Mouse (Mus musculus): ENCODE measurements around the gene Fam126a.

Gene Fam126a

DNA sequence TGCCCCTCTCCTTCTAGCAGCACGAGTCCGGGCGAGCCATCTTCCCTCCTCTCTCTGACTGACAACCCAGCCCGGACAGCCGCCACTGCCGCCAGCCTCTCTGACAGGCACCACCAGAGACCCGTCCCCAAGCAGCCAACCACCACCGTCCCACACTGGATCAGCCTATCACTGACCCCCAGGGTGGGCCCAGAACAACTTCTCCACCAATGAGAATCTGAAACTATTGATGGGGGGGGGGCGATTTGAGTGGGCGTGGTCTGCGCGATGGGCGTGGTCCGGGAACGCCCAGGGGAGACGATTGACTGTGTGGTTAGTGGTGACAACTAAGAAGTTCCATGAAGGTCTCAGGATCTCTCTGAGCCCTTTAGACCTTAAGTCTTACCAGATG lies at the start of gene Fam126a:
Gene Fam126a (minus strand): TSS at position 112 of the 391 bp plus-strand sequence.
- DNase-seq (ENCODE audit: low spot score), result peak; percentile 86

DNA sequence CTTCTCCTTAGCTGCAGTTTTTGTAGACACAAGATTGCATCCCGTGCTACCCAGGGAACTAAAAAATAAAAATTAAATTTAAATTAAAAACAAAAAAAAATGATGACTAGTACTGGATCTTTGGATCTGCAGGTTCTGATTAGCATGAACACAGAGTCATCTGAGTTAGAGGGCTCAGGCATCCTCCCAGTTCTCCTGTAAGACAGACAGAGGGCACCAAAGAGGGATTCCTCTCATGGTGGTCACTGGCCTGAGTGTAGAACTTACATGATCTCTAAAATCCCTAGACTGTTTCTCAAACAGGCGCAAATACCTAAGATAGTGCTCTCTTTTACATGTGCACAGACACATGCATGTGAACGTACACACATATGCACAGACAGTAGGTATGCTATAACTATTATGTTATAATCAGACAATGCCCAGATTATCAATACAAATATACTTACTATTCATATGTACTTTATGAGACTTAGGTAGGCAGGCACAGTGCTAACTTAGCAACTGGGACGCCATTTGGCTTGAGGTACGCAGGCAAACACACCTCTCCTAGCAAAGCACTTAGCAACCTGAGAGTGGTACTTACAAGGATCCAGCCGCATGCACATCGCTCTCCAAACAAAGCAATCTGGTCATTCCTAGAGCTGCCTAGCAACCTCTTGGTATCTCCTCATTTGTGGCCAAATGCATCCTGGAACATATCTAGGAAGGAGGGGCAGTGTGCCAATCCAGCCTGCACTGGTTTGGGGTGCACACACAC lies 48.1 kb upstream of the Fam126a start:
- DNase-seq (ENCODE audit: low spot score), result peak; percentile 20

DNA sequence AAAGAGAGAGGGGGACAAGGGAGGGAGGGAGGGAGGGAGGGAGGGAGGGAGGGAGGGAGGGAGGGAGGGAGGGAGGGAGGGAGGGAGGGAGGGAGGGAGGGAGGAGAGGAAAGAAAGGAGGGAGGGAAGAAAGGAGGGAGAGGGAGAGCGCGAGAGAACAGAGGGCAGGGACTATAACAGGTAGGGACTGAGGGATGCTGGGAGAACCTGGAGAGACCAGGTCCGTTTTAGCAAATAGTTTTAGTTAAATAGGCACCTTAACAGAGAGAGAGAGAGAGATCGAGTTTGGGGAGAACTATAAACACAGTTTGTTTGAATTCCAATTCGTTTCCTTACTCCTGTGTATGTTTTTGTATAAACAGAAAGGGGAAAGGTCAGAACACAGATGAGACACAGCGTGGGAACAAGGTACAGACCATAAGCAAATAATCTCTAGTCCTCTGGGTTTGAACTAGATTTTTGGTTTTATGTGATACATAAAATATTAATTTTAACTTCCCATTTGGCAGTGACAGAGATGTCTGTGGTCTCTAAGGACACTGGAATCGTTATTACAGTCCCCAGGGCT lies 47.3 kb upstream of the Fam126a start:
- DNase-seq (ENCODE audit: low spot score), result no peak

DNA sequence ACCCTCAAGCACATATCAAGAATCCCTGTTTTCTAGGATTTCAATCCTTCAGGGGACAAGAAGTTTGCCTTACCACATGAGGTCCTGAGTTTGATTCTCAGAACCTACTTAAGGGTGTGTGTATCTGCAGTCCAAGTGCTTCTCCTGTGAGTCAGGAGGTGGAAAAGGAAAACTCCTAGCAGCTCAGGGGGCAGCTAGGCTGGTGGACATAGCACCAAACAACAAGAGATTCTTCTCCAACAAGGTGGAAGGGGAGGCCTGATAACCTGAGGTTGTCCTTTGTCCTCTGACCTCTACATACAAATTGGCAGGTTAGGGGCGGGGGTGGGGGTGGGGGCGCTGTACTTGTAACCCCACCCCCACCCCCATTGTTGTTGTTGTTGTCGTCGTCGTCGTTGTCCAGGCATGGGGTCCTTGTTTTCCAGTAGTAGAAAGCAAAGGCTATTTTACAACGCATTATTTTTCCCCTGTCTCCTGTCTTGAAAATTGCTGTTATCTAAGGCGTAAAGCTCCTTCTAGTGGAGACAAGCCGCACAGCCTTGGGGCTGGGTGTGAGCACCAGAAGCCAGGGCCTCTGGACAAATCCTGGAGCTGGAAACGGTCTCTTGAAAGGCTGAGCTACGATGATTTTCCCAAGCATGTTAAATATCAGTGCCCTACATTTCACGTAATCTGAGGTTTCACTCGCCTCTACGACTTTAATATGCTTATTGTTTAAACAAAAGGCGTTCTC lies 46.7 kb upstream of the Fam126a start:
- peak; percentile 80 for DNase-seq (ENCODE audit: low spot score)

DNA sequence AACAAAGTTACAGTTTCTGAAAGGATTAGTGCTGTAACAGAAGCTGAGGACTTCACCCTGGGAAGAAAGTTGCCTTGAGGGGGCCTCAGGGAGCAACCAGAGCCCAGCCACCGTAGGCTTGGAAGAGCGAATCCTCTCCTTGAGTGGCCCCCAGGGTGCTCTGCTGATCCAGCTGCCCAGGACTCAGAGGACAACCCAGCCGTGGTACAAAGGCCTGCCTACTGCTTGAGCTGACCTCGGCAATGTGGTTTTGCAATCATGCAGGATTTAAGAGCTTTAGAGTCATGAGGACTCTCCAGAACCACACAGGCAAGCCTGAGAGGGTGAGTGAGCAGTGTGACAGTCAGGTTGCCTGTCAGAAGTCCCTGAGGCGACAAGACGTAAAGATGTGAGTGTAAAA lies 41.5 kb upstream of the Fam126a start:
- no peak for DNase-seq (ENCODE audit: low spot score)

DNA sequence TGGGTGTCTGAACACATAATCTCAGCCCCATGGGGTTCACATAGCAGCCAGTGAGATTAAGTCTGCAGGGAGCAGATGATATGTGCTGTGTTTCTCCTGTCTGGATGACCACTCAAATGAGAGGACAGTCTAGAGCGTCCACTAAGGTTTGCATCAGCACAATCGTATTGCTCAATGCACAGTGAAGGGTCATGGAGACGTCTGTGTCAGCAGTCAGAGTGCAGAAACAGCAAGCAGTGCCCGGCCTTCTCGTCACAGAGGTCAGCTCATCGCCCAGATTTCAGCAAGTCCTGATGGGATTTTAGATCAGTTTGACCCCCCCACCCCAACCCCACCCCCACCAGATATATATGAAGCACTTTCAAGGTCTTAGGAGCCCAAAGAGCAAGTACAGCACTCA lies 38.5 kb upstream of the Fam126a start:
- no peak for DNase-seq (ENCODE audit: low spot score)

DNA sequence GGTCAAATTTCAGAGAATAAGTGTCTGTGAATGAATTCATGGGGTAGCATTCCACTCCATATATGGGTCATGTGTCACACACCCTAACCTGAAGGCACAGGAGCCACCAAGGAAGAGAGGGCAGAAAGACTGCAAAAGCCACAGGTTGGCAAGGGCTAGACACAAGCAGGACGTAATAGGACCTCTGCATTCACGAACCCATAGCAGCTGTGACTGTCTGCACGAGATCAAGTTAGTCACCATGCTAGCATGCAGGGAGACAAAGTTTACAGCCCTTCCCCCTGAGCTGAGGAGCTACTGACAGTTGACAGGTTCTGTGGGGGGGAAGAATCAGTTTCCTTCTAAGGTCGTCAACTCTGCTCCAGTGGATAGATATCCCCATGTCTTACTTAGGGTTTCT lies 33.1 kb upstream of the Fam126a start:
- DNase-seq (ENCODE audit: low spot score), result no peak

DNA sequence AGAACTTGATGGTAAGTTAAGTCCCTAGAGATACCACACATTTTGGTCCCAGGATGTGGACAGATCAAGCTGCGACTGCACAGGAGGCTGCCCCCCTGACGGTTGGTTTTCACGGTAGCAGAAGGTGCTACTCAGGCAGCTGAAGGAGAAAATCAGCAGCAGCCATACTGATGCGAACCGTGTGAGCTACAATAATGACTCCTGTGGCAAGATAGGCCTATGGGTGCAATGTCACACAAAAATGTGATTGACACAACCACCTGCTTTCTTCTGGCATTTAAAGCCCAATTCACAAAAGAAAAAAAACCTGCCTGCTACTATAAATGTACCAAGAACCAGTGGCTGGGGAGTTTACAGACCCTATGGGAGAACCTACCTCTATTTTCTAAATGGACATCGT lies 32.5 kb upstream of the Fam126a start:
- no peak for DNase-seq (ENCODE audit: low spot score)

DNA sequence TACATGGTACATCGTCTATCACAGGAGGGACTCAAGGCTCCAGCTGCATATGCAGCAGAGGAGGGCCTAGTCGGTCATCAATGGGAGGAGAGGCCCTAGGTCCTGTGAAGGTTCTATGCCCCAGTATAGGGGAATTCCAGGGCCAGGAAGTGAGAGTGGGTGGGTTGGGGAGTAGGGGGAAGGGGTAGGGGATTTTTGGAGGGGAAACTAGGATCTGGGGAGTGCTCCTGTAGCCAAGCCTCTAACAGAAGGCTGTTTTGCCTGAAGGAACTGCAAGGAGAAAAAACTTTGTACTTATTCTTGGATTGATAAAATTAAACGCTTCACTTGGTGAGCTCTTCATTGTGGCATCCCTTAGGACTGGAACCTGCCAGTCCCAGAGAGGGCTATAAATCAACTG lies 30.5 kb upstream of the Fam126a start:
- DNase-seq (ENCODE audit: low spot score), result no peak

DNA sequence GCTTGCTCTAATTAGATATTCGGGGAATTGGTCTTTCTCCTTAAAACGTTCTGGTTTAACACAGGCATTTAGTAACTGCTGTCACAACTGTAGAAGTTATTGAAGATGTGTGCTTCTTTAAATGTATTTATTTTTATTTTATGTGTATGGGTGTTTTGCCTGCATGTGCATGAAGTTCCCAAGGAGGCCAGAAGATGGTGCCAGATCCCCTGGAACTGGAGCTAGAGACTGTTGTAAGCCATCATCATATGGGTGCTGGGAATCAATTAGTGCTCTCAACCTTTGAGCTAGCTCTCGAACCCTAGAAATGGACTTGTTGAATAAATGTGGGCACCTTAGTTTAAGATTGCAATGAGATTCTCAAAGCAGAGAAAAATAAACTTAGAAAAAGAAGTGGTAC lies 27.1 kb upstream of the Fam126a start:
- DNase-seq (ENCODE audit: low spot score), result no peak

DNA sequence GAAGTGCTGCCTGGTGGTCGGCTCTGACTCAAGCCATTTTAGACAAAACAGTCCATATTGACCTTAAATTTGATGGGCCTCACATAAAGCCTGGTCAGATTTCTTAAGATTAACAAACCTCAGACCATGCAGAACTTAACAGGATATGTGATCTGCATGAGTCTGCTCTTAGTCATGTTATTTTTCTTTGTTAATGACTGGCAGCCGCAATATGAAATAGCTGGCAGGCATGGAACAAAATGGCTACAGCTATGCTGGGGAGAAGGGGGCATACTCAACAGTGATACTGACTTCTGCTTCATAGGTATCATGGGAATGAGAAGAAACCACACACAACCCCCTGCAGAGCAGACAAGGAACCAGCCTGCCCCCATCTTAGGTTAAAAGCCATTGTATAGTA lies 26.4 kb upstream of the Fam126a start:
- DNase-seq (ENCODE audit: low spot score), result no peak

DNA sequence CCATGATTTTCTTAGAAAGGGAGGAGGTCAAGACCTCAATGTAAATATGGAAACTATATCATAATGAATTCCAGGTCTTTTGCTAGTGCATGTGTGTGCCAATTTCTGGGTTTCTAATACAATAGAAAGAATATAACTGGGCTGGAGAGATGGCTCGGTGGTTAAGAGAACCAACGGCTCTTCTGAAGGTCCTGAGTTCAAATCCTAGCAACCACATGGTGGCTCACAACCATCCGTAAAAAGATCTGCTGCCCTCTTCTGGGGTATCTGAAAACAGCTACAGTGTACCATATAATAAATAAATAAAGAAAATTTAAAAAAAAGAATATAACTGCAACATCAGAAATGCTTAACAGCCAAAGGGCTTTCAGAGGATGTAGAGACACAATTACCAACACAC lies 23.9 kb upstream of the Fam126a start:
- DNase-seq (ENCODE audit: low spot score), result no peak

DNA sequence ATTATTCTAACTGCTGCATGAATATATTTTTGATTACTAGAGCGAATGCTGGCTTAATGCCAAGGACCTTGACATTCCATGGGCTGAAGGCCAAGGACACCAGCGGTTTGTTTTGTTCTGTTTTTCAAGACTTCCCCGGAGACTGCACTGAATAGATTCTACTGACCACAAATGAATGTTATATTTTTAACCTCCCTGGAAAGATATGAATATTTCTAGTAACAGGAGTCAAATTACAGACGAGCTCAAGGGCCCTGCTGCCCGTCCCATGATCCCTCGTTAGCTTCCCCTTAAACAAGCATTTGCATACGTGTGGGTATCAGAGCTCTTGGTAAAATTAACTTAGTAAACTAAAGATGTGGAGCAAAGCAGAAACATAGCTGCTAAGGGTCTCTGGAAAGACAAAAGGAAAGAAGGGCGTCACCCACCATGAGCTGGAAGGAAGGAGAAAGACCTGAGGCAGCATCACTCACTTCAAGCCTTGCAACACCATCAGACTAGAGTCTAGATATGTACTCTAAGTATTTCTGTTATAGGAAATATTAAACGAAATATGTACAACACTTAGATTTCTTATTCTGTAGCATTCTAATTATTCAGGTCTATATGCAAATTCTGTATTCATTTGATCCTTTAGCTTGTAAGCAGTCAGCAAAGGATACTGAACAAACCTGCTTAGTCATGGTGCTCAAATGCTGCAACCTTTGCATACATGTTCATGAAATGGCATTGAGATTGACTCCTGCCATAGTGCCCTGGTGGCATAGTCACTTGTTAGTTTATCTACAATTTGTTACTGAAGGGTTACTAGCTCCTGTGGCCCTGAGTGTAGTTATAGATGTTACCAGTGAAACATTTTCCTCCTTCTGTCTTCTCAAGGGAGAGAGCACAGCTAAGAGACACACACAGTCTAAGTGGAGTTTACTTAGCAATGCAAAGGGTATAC lies 23.0 kb upstream of the Fam126a start:
- peak; percentile 29 for DNase-seq (ENCODE audit: low spot score)

DNA sequence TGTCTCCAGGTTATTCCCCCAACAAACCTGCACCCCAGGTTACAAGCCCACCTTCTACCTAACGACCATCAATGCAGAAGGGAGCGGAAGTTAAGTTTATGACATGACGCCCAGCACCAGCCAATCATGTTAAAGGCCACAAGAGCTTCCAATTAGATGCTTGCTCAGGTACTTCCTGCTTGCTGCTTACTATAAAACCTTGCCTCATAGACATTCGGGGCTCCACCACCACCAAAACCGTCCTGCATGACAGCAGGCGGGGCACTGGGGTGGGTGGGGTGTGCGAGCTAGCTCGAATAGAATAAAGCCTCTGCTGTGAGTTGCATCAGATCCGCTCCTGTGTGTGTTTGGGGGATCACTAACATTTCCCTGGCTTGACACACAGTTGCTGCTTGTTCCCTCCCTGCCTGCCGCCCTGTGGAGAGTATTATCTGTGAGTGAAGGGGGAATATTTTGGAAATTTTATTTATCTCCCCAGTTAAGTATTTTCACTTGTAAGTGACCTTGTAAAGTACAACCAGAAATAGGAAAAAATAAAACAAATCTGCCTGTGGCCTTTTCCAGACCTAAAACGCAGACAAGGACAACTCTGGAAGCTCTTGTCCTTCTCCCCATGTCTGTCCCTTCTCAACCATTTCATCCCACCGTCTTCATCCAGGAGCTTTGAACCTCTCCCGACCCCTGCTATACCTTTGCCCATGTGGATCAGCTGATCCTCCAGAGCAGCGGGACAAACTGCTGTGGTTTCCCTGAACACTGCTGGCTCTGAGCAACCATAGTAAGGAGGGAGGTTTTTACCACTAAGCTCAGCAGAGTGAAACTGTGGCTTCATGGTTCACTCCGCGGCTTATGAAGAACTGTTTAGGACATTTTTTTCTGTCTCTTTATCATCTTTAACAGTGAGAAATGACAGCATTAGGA lies 21.5 kb upstream of the Fam126a start:
- no peak for DNase-seq (ENCODE audit: low spot score)

DNA sequence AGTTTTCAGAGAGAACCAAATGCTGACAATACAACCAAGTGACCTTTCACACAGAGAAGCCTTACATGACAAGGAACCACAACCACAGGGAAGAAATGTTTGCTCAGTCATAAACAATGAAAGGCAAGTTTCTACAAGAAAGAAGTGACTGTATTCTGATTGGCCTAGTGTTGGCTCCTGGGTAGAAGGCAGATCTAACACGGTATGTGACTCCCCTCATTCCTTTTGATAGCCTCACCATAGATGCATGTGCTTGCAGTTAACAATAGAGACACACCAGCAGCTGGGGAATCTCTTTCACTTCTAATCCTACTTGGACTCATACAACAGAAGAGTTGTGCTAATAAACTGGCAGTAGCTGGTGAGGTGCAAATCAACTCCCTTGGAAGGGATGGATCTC lies 17.3 kb upstream of the Fam126a start:
- DNase-seq (ENCODE audit: low spot score), result no peak

DNA sequence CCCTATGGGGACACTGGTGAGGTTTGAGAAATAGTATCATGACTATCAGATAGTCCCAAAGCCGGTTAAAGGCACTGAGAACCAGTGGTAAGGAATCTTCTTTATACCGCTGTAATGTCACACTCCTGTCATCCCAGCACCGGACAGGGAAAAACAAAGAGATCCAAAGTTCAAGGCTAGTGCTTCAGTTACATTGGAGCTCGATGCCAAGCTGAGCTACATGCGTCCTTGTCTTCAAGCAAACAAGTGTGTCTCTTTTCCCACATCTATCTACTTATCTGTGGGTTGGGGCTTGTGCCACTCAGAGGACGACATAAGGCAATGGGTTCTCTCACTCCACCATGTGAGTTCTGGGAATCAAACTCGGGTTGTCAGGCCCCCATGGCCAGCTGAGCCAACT lies 16.5 kb upstream of the Fam126a start:
- no peak for DNase-seq (ENCODE audit: low spot score)

DNA sequence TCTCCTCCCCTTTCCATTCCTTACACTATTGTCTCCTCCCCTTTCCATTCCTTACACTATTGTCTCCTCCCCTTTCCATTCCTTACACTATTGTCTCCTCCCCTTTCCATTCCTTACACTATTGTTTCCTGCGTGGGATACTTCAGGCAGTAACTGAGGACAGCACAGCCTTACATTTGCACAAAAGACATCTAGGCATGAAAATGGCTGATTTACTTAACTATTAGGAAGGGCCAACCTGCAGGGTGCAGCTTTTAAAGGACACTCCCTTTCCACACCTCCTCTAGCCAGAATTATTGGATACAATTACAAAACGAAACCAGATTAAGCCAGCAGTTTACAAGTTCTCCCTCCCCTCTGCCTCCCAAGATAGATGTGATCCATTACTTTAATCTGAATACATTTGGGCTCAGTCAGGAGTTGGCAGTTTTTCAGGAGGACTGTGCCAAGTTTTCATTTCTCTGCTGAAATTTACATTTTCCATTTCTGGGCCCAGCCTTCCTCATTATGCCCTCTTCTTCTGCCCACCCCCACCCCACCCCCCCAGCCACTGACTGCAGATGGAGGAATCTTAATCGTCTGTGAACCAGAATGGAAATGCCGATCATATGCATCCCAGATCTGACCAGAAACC lies 15.6 kb upstream of the Fam126a start:
- DNase-seq (ENCODE audit: low spot score), result no peak

DNA sequence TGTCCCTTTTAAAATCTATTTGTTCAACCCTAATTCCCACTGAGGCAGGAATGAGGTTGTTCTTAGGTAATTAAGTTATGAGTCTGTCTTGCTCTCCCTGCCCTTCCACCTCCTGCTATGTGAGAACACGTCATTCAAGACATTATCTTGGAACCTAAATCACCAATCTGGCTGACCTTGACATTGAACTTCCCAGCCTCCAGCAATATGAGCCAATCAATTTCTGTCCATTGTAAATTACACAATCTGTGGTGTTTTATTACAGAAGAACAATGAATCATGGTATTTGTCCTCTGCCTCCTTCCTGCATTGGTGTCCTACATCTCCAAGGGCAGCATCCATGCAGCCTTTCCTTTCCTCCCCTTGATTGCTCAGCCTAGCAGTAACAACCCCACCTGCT lies 13.9 kb upstream of the Fam126a start:
- DNase-seq (ENCODE audit: low spot score), result no peak

DNA sequence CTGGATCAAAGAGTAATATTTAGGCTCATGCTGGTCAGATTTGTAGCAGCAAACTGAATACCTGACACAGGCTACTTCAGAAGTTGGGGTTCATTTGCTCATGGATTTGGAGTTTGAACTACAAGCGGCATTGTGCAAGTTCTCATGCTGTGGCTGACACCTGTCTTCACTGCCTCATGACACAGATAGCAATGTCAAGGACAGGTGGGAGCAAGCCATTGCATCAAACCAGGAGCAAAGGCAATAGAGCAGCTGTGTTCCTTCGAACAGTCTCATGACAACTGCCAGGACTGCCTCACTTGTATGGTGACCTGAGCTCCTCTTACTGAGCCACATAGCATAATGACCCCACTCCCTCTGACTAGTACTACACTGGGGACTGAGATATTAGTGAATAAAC lies 12.9 kb upstream of the Fam126a start:
- DNase-seq (ENCODE audit: low spot score), result no peak

DNA sequence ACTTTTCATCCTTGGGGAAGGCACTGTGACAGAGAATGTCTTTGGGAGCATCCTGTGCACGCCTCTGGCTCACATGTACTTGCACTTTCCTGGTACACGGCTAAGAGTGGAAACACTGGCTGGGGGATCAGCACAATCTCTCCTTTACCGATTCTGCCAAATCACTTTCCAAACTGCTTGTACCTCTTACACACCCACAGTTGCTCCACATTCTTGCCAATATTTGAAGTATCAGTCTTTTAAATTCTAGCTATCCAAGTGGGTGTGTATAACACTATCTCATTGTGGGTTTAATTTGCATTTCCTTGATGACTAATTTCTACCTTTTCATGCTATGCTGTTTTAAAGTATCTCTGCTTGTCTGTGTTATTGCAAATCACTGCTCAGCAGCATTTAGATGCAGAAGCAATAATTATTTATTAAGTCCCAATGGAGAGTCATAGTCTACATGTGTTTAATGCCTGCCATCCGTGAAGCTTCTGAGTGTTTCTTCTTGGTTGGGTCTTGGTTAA lies 10.9 kb upstream of the Fam126a start:
- no peak for DNase-seq (ENCODE audit: low spot score)

DNA sequence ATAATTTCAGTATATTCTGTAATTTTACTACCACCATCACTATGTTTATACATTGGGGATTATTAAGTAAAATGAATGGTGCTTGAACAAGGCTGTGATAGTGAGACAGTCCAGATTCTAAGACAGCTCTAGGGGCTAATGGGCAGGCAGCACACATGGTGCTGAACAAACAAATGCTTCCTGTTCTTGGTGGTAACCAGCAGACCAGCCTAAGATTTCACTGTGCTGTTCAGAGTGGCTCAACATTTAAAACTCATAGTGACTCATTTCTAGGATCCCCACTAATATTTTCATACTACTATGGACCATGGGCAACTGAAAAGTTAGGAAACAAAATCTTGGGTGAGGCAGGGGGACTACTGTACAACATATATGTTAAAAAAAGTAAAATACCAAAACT lies 10.1 kb upstream of the Fam126a start:
- no peak for DNase-seq (ENCODE audit: low spot score)

Measured in MN1 (cell line).